Mouse (Mus musculus): ENCODE data around the gene Ubash3b.

Ubash3b gene

GRCm38 (mm10) chr9:41004415-41004814, 157.1 kb downstream of the Ubash3b start, which contains the start of gene Crtam:
Gene Crtam (minus strand): TSS chr9:41004628.
- DNase-seq (ENCODE audit: low read depth, low spot score), result no peak

- DNase-seq (ENCODE audit: low read depth, low spot score), result no peak
Observed at GRCm38 (mm10) chr9:40997116-40997779, 164.2 kb downstream of the Ubash3b start.

- no peak for DNase-seq (ENCODE audit: low read depth, low spot score)
Observed at GRCm38 (mm10) chr9:40994075-40994474, 167.4 kb downstream of the Ubash3b start.

GRCm38 (mm10) chr9:40991511-40991910, 170.0 kb downstream of the Ubash3b start:
- DNase-seq (ENCODE audit: low read depth, low spot score), result no peak

GRCm38 (mm10) chr9:40989940-40990588, 171.4 kb downstream of the Ubash3b start:
- peak; percentile 69 for DNase-seq (ENCODE audit: low read depth, low spot score)

GRCm38 (mm10) chr9:40984313-40984712, 177.2 kb downstream of the Ubash3b start:
- no peak for DNase-seq (ENCODE audit: low read depth, low spot score)

GRCm38 (mm10) chr9:40983758-40984157, 177.7 kb downstream of the Ubash3b start:
- no peak for DNase-seq (ENCODE audit: low read depth, low spot score)

GRCm38 (mm10) chr9:40982480-40982879, 179.0 kb downstream of the Ubash3b start:
- DNase-seq (ENCODE audit: low read depth, low spot score), result no peak

GRCm38 (mm10) chr9:40974042-40974801, 187.3 kb downstream of the Ubash3b start:
- DNase-seq (ENCODE audit: low read depth, low spot score), result no peak

- DNase-seq (ENCODE audit: low read depth, low spot score), result no peak
Observed at GRCm38 (mm10) chr9:40964418-40964714, 197.1 kb downstream of the Ubash3b start.

GRCm38 (mm10) chr9:40963586-40964417, 197.7 kb downstream of the Ubash3b start, which contains the start of gene Jhy:
Gene Jhy (minus strand): TSS chr9:40964118.
- no peak for DNase-seq (ENCODE audit: low read depth, low spot score)

- DNase-seq (ENCODE audit: low read depth, low spot score), result no peak
Observed at GRCm38 (mm10) chr9:40961401-40961800, 200.1 kb downstream of the Ubash3b start.

All from brain, embryonic 18.5 days (tissue).